Mouse (Mus musculus) monocyte, adult 59 days (primary cell): ENCODE results near the gene Higd1b. TPM values are rescaled to one million over a fixed set of nuclear protein-coding genes. Genes with fewer than 3 reads are reported as not detected.

ENCODE experiments used
- total RNA-seq, 2 experiments: library from RNA; stranded (reverse); gene quantifications; one replicate each; pipeline ENCODE4 v1.2.4; 2023

The Higd1b gene
- not detected for total RNA-seq

DNA sequence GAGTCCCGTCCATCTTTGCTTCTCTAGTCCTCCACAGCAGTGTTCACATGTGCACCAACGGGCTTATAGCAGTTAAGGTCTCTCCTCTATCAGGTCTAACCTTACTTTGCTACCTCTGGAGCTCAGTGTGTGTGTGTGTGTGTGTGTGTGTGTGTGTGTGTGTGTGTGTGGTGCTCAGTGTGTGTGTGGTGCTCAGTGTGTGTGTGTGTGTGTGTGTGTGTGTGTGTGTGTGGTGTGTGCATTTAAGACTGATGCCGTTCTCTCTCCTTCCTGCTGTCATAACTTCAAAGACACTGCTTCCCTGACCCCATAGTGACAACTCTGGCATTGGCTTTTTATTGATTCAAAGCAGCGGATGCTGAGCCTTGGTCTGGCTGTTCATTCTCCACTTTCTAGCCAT lies at the start of gene Higd1b:
Higd1b (plus strand) TSS at position 301 of the 400 bp plus-strand sequence.

GRCm38 (mm10) chr11:102819021-102819782 lies 16.4 kb upstream of the Higd1b start, which contains the start of gene Gjc1:
TSS of gene Gjc1 (minus strand) at chr11:102819700.

DNA sequence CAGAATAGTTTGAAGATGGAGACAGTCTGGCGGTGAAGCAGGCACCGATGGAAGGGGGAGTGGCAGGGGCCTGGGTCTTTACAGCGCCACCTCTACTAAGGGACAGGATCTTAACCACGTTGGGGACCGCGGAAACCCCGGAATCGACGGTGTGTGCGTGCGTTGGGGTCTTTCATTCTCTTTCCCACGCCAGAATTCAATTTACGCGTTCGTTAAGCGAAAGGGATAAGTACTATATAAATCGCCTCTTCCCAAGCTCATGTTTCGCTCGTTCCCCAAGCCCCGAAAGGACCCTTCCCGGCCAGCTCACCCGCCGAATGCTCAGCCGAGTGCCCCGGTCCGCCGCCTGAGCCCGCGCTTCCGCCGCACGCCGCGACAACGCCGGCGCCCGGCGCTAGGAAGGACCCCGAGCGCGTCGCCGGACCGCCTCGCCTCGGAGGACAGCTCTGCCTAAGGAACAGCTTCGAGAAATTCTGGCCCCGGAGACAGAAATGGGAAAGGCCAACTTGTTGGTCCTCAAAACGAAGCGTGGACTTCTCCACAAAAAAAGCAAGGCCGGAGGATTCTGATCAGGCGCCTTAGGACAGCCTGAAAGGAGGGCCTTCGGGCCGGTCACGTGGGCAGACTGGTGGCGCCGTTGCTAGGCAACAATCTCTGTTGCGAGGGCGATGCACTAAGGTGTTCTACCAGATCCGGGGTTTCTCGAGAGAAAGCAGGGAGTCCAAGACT lies 45.1 kb downstream of the Higd1b start, which contains the start of the genes Eftud2 and Ccdc103:
Eftud2 (minus strand) TSS at position 401 of the 729 bp plus-strand sequence.
Ccdc103 (plus strand) TSS at position 620 of the 729 bp plus-strand sequence.

DNA sequence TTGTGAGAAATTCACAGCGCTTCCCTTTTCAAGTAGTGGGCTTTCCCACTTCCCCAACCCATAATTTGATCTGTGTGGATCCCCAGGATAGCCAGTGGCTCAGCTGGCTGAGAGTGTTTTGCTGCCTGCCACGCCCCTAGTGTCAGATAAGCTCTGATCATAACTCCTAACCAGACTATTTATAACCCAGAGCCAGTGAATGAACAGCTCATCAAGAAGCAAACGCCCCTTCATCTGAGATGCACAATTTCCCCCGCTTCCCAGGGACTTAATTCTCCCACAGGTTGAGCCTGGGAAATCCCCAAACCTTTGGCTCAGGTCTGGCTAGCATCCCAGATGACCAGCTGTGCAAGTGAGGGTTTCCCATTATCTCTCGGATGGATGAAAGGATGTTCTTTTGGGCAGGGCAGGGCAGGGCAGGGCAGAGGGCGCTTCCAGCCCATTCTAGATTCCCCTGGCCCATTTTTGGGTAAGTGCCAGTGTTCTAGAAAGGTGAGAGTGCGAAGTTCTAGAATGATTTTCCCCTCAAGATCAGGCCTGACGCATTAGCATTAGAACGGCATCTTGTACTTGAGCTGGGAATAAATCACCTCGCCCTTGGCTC lies 49.1 kb downstream of the Higd1b start, which contains the start of gene Fam187a:
Fam187a (plus strand) TSS at position 554 of the 604 bp plus-strand sequence.

Other genes starting within 250 kb of the Higd1b start
- gene Fzd2, start 231.5 kb upstream of the Higd1b start, total RNA-seq, result under 1 TPM in 1 of 2 experiments, not detected in 1; 0.13 TPM
- gene Meioc, start 172.1 kb upstream of the Higd1b start, total RNA-seq, result not detected
- 10 to 100 TPM; 21.1 TPM for gene Ccdc43, start 138.1 kb upstream of the Higd1b start, total RNA-seq
- gene Adam11, start 74.4 kb upstream of the Higd1b start, total RNA-seq, result 1 to 10 TPM; 4.0 to 4.2 TPM
- not detected for gene Gjc1, start 16.1 kb upstream of the Higd1b start, total RNA-seq
- gene Eftud2, start 45.1 kb downstream of the Higd1b start, total RNA-seq, result 10 to 100 TPM; 80.3 to 82.1 TPM
- gene Ccdc103, start 45.4 kb downstream of the Higd1b start, total RNA-seq, result not detected
- not detected for gene Fam187a, start 49.3 kb downstream of the Higd1b start, total RNA-seq
- not detected for gene Gfap, start 65.1 kb downstream of the Higd1b start, total RNA-seq
- under 1 TPM; 0.18 to 0.97 TPM for gene Kif18b, start 89.3 kb downstream of the Higd1b start, total RNA-seq
- gene C1ql1, start 110.8 kb downstream of the Higd1b start, total RNA-seq, result not detected
- 10 to 100 TPM; 89.9 to 97.1 TPM for gene Nmt1, start 192.3 kb downstream of the Higd1b start, total RNA-seq
- gene Dcakd, start 192.5 kb downstream of the Higd1b start, total RNA-seq, result 10 to 100 TPM; 30.5 to 33.0 TPM